Mouse (Mus musculus) left cerebral cortex, postnatal 10 days (tissue): ENCODE measurements around the gene Rpl5. TPM values are rescaled to one million over a fixed set of nuclear protein-coding genes. Genes with fewer than 3 reads are reported as not detected.
"Not testable (repeated sequence)": the region's sequence is repeated elsewhere in the genome, so short reads cannot be mapped to it uniquely, and the experiment has no call there.

Source experiments
- DNase-seq, 2 experiments: peaks; one replicate each; pipeline ENCODE4 v3.0.0; 2021 to 2022; ENCODE audit warnings: low spot score in 2 of 2, mixed read lengths in 1 of 2; ENCODE audit errors: extremely low spot score in 1 of 2
- intact Hi-C: fragments of 180-260 bp; cut with DNase I; formaldehyde crosslinking; loops from one replicate; pipeline ENCODE4 v1.15.1; 2025
- total RNA-seq, 2 experiments: library from RNA; stranded (reverse); gene quantifications; 2 replicates each; pipeline ENCODE4 v1.2.3; 2021

The Rpl5 gene
- total RNA-seq, 2 experiments from 2014 or later, result 109 to 116 TPM

GRCm38 (mm10) chr5:107891515-107891914 lies 8.8 kb upstream of the Rpl5 start:
- intact Hi-C loops, DNase-seq: not testable (repeated sequence)

- DNase-seq, result no peak
- intact Hi-C loops, result no loop called here
Measured at GRCm38 (mm10) chr5:107894676-107895075, 5.6 kb upstream of the Rpl5 start.

- intact Hi-C loops, result no loop called here
- no peak for DNase-seq
Measured at GRCm38 (mm10) chr5:107896265-107896664, 4.0 kb upstream of the Rpl5 start.

- intact Hi-C loops, result loop anchor here (5.0 kb wide), 1 partner anchor 289 kb away; no protein-coding TSS in a partner anchor
Measured at GRCm38 (mm10) chr5:107901014-107901615, 813 bp downstream of the Rpl5 start.

GRCm38 (mm10) chr5:107904325-107904724 lies 4.0 kb downstream of the Rpl5 start:
- DNase-seq, result no peak
- intact Hi-C loops, result loop anchor here (5.0 kb wide), 1 partner anchor 292 kb away; no protein-coding TSS in a partner anchor

More at GRCm38 (mm10) chr5:107901014-107901615, 813 bp downstream of the Rpl5 start:
- peak in 1 of 2 experiments; percentile 13 for DNase-seq

- intact Hi-C loops, result no loop called here
- no peak for DNase-seq
Measured at GRCm38 (mm10) chr5:107908514-107909110, 8.3 kb downstream of the Rpl5 start.

GRCm38 (mm10) chr5:107909668-107910067 lies 9.4 kb downstream of the Rpl5 start:
- intact Hi-C loops, result no loop called here
- DNase-seq, result no peak

- no peak for DNase-seq
- intact Hi-C loops, result no loop called here
Measured at GRCm38 (mm10) chr5:107910084-107910616, 9.8 kb downstream of the Rpl5 start.

GRCm38 (mm10) chr5:107911012-107911411 lies 10.7 kb downstream of the Rpl5 start:
- intact Hi-C loops, result no loop called here
- no peak for DNase-seq

- no peak for DNase-seq
- intact Hi-C loops, result loop anchor here (5.0 kb wide), 1 partner anchor 167 kb away; no protein-coding TSS in a partner anchor
Measured at GRCm38 (mm10) chr5:107915280-107915679, 15.0 kb downstream of the Rpl5 start.

GRCm38 (mm10) chr5:107921400-107922252 lies 21.3 kb downstream of the Rpl5 start:
- peak; percentile 22 to 74 for DNase-seq
- intact Hi-C loops, result loop anchor here (5.0 kb wide), 2 partner anchors 66 to 111 kb away; partner anchors contain the start of gene Fam69a

GRCm38 (mm10) chr5:107922836-107923235 lies 22.5 kb downstream of the Rpl5 start:
- no peak for DNase-seq
- intact Hi-C loops, result loop anchor here (5.0 kb wide), 2 partner anchors 64 to 109 kb away; partner anchors contain the start of gene Fam69a

- intact Hi-C loops, result loop anchor here (5.0 kb wide), 2 partner anchors 63 to 108 kb away; partner anchors contain the start of gene Fam69a
- DNase-seq, result no peak
Measured at GRCm38 (mm10) chr5:107924564-107924963, 24.3 kb downstream of the Rpl5 start.

GRCm38 (mm10) chr5:107926550-107927249 lies 26.4 kb downstream of the Rpl5 start:
- intact Hi-C loops, result no loop called here
- no peak for DNase-seq

- intact Hi-C loops, result no loop called here
- no peak for DNase-seq
Measured at GRCm38 (mm10) chr5:107932556-107932955, 32.3 kb downstream of the Rpl5 start.

- intact Hi-C loops, result no loop called here
- no peak for DNase-seq
Measured at GRCm38 (mm10) chr5:107933202-107933974, 33.1 kb downstream of the Rpl5 start.

- intact Hi-C loops, result loop anchor here (5.0 kb wide), 1 partner anchor 52 kb away; the partner anchor contains the start of gene Fam69a
Measured at GRCm38 (mm10) chr5:107934770-107935543, 34.7 kb downstream of the Rpl5 start.

More at GRCm38 (mm10) chr5:107934770-107935543, 34.7 kb downstream of the Rpl5 start:
- DNase-seq, result no peak
